Mouse (Mus musculus): ENCODE measurements at regions not wholly inside any gene's neighbourhood (a gene's known extent, or its start where the extent isn't known, plus 50 kb on each side); places are given as distances from the start of the nearest gene placed in this dataset.
A peak's percentile ranks its signal among the peaks of the same experiment; 100 is the strongest.

GRCm38 (mm10) chr7:50993707-50994106 is 394.7 kb downstream of the 4933405O20Rik start:
- Histone ChIP-seq H3K9ac (no peak overlapping the region), H3K4me2 (no peak overlapping the region), H3K27ac (replicated peaks) (no peak overlapping the region), H3K4me1 (replicated peaks) (no peaks in the 10 kb centered on the region), H3K9me3 (no peaks in the 10 kb centered on the region), H3K4me3 (no peak overlapping the region), H3K27me3 (no peaks in the 10 kb centered on the region), H3K36me3 (no peaks in the 10 kb centered on the region)
- 73% methylated on average over 1 of the region's 1 CpGs for WGBS
- no peak for ATAC-seq (ENCODE audit: low read depth)

GRCm38 (mm10) chr7:51041899-51042667 is 443.1 kb downstream of the 4933405O20Rik start:
- no peak for ATAC-seq (ENCODE audit: low read depth)
- Histone ChIP-seq H3K4me2 (no peak overlapping the region), H3K27me3 (no peaks in the 10 kb centered on the region), H3K4me1 (replicated peaks) (no peaks in the 10 kb centered on the region), H3K27ac (replicated peaks) (no peak overlapping the region), H3K4me3 (no peak overlapping the region), H3K9me3 (no peaks in the 10 kb centered on the region), H3K9ac (no peak overlapping the region), H3K36me3 (no peaks in the 10 kb centered on the region)
- WGBS, result 60% methylated on average over 3 of the region's 3 CpGs

DNA sequence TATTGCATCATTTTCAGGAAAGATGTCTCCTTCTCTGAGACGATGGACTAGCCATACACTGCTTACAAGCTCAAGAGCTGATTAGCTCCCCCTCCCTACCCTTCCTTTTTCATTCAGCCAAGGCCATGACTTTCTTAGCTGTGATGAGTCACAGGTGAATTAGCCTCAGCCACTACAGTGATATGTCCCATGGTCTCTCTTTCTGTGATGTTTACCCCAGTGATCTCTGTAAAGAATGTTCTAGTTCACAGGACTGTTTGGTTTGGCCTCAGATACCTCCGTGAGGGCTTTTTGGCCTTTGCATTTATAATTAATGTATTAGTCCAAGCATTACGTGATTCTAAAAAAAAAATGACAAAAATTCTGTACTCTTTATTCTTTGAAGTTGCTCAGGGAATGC is 452.5 kb downstream of the 4933405O20Rik start:
- Histone ChIP-seq H3K9ac (no peak overlapping the region), H3K9me3 (no peaks in the 10 kb centered on the region), H3K4me2 (no peak overlapping the region), H3K36me3 (no peaks in the 10 kb centered on the region), H3K4me3 (no peak overlapping the region), H3K27me3 (no peaks in the 10 kb centered on the region), H3K4me1 (replicated peaks) (no peaks in the 10 kb centered on the region), H3K27ac (replicated peaks) (no peak overlapping the region)
- 92% methylated on average over 3 of the region's 3 CpGs for WGBS
- ATAC-seq (ENCODE audit: low read depth), result no peak

DNA sequence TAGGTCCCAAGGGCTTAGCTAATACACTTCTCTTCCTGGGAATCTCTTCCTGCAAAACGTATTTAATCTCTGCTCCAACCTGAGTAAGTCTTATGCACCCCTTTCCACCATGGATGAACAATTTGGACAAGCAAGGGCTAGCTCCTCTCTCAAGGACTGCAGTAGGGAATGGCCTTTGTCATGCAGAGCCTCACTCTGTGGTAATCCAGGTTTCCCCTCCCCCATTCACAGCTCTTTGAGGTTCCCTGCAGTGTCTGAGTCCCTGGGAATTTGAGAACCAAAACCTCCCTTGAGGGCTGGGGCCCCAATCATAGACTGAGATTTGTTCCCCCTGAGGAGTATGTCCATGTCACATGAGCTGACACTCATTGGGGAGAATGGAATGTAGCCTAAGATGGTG is 442.5 kb upstream of the Ano5 start:
- no peaks in the 10 kb centered on the region for H3K9me3 ChIP-seq
- no peaks in the 10 kb centered on the region for H3K36me3 ChIP-seq
- H3K27ac ChIP-seq (replicated peaks), result no peak overlapping the region
- H3K4me2 ChIP-seq, result no peak overlapping the region
- no peak overlapping the region for H3K4me3 ChIP-seq
- no peak overlapping the region for H3K9ac ChIP-seq
- no peak for ATAC-seq (ENCODE audit: low read depth)
- no peaks in the 10 kb centered on the region for H3K27me3 ChIP-seq
- no peaks in the 10 kb centered on the region for H3K4me1 ChIP-seq (replicated peaks)
- 19% methylated on average over 1 of the region's 1 CpGs for WGBS

DNA sequence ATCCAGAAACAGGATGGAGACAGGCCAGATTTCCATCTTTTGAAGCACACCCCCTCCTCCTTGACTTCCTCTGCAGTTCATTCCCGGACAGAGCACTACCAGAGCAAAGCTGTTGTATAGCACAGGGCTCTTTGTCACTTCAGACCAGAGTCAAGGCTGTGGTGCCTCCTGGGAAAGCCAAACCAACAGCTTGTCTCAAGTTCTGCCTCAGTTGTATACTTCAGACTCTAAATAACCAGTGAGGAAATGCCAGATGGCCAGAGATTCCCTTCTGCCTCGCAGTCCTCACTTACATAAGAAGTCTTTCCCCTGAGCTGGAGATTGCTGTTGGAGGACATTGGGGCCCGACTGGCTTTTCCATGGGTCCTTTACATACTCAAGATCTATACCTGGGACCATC is 417.1 kb upstream of the Ano5 start:
- no peak overlapping the region for H3K9ac ChIP-seq
- no peak overlapping the region for H3K4me2 ChIP-seq
- ATAC-seq (ENCODE audit: low read depth), result no peak
- H3K36me3 ChIP-seq, result no peaks in the 10 kb centered on the region
- no peak overlapping the region for H3K4me3 ChIP-seq
- H3K27ac ChIP-seq (replicated peaks), result no peak overlapping the region
- no peaks in the 10 kb centered on the region for H3K27me3 ChIP-seq
- no peaks in the 10 kb centered on the region for H3K4me1 ChIP-seq (replicated peaks)
- WGBS, result 77% methylated on average over 3 of the region's 3 CpGs
- no peaks in the 10 kb centered on the region for H3K9me3 ChIP-seq

- WGBS, result 61% methylated on average over 2 of the region's 2 CpGs
- Histone ChIP-seq H3K4me3 (no peak overlapping the region), H3K27me3 (no peaks in the 10 kb centered on the region), H3K4me2 (no peak overlapping the region), H3K4me1 (replicated peaks) (no peaks in the 10 kb centered on the region), H3K9me3 (no peaks in the 10 kb centered on the region), H3K36me3 (no peaks in the 10 kb centered on the region), H3K27ac (replicated peaks) (no peak overlapping the region), H3K9ac (no peak overlapping the region)
- ATAC-seq (ENCODE audit: low read depth), result peak; percentile 43; the same call in 1 of the 2 replicates
Observed at GRCm38 (mm10) chr7:51101166-51101565, 409.7 kb upstream of the Ano5 start.

DNA sequence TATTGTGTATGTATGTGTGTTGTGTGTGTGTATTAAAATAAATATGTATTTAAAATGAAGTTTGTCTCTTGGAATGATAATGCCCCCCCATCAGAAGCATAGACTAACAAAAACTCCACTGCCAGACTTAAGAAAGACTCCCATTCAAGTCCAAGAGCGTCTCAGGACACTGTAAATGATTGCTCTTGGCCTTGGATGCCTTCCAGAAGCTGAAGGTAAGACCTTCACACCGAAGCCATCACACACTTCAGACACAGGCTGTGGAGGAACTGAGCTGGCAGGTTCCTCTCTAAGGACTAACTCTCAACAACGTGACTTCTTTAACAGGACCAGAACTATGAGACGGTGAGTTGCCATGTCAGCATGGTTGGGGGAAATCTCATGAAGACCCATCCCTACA is 370.0 kb upstream of the Ano5 start:
- Histone ChIP-seq H3K4me3 (no peak overlapping the region), H3K27ac (replicated peaks) (no peak overlapping the region), H3K9ac (no peak overlapping the region), H3K9me3 (no peaks in the 10 kb centered on the region), H3K4me2 (no peak overlapping the region), H3K4me1 (replicated peaks) (no peaks in the 10 kb centered on the region), H3K36me3 (no peaks in the 10 kb centered on the region), H3K27me3 (no peaks in the 10 kb centered on the region)
- ATAC-seq (ENCODE audit: low read depth), result no peak
- 85% methylated on average over 4 of the region's 4 CpGs for WGBS

DNA sequence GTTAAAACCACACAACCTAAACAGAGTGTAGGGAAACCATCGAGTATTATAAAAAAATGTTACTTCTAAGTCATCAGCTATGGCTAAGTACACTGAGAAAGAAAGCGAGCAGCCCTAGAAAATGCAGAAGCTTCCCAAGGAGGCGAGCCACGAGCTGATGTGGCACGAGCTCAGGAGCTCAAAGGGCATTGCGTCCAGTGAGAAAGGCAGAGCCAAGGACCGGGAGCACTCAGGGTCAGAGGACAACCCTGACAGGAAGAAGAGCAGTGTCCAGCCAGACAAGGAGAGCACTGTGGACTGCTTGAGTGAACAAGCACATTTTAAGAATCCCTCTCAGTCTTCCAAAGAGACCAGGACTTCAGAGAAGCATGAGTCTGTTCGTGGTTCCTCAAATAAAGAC is 335.6 kb upstream of the Ano5 start:
- Histone ChIP-seq H3K9me3 (no peaks in the 10 kb centered on the region), H3K4me2 (no peak overlapping the region), H3K4me1 (replicated peaks) (no peaks in the 10 kb centered on the region), H3K27me3 (no peaks in the 10 kb centered on the region), H3K9ac (no peak overlapping the region), H3K36me3 (no peaks in the 10 kb centered on the region), H3K27ac (replicated peaks) (no peak overlapping the region), H3K4me3 (no peak overlapping the region)
- WGBS, result 88% methylated on average over 8 of the region's 8 CpGs
- no peak for ATAC-seq (ENCODE audit: low read depth)

GRCm38 (mm10) chr7:51215487-51216232 is 295.2 kb upstream of the Ano5 start:
- no peaks in the 10 kb centered on the region for H3K9me3 ChIP-seq
- no peaks in the 10 kb centered on the region for H3K36me3 ChIP-seq
- peak overlapping the region; percentile 38; the same call in 1 of the 2 replicates for H3K27ac ChIP-seq (replicated peaks)
- H3K9ac ChIP-seq, result no peak overlapping the region
- WGBS, result 61% methylated on average over 6 of the region's 6 CpGs
- H3K4me2 ChIP-seq, result no peak overlapping the region
- H3K4me3 ChIP-seq, result no peak overlapping the region
- no peaks in the 10 kb centered on the region for H3K27me3 ChIP-seq
- H3K4me1 ChIP-seq (replicated peaks), result peaks cover 15% of the 10 kb centered on the region
- peak; percentile 84 for ATAC-seq (ENCODE audit: low read depth)

- H3K9ac ChIP-seq, result no peak overlapping the region
- H3K4me3 ChIP-seq, result no peak overlapping the region
- peak overlapping the region; percentile 38; the same call in 1 of the 2 replicates for H3K27ac ChIP-seq (replicated peaks)
- no peaks in the 10 kb centered on the region for H3K9me3 ChIP-seq
- H3K27me3 ChIP-seq, result no peaks in the 10 kb centered on the region
- H3K4me2 ChIP-seq, result no peak overlapping the region
- WGBS, result 69% methylated on average over 3 of the region's 3 CpGs
- ATAC-seq (ENCODE audit: low read depth), result no peak; the same call in 1 of the 2 replicates
- H3K4me1 ChIP-seq (replicated peaks), result peaks cover 15% of the 10 kb centered on the region
- no peaks in the 10 kb centered on the region for H3K36me3 ChIP-seq
Observed at GRCm38 (mm10) chr7:51216233-51216605, 294.6 kb upstream of the Ano5 start.

DNA sequence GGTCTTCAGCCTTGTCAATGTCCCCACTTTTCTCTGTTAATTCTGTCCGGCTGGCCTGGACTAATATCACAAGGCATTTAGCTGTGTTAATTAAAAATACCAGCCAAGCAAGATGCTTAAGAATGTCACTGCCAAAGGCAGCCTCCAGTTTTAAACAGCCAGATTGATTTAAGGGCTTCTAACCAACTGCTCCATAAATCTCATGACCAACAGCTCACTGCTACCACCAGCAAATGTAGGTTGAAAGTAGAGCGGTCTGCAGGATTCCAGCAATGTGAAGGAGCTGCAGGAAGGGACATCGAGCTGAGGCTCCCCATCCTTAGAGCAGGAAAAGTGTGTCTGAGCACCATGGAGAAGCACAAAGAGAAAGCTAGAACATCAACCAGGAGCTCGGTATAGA is 289.5 kb upstream of the Ano5 start:
- whole genome bisulfite sequencing, result 82% methylated on average over 4 of the region's 4 CpGs
- no peaks in the 10 kb centered on the region for H3K27me3 ChIP-seq
- ATAC-seq (ENCODE audit: low read depth), result no peak

DNA sequence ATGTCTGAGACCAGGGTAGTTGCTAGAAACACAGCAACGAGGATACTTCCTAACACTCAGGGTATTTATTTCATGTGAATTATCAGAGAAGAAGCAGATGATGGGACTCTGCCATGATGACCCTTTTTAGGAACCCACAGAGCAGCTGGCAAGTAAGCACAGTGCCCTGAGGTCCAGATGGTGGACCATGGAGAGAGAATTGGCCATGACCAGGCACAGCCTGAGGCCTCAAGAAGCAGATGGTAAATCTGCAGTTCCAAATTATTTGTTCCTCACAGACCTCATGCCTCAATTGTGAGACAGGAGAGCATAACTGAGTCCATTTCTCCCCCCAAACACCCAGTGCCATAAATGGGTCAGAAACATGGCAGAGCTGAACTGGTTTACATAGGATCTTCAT is 289.0 kb upstream of the Ano5 start:
- Histone ChIP-seq H3K36me3 (no peaks in the 10 kb centered on the region), H3K9ac (no peak overlapping the region), H3K4me3 (no peak overlapping the region), H3K27ac (replicated peaks) (no peak overlapping the region), H3K4me2 (no peak overlapping the region), H3K9me3 (no peaks in the 10 kb centered on the region), H3K27me3 (no peaks in the 10 kb centered on the region), H3K4me1 (replicated peaks) (no peaks in the 10 kb centered on the region)
- 68% methylated on average over 1 of the region's 1 CpGs for WGBS
- ATAC-seq (ENCODE audit: low read depth), result no peak

More for the DNA sequence above, 289.5 kb upstream of the Ano5 start:
- H3K4me3 ChIP-seq, result no peak overlapping the region
- H3K27ac ChIP-seq (replicated peaks), result no peak overlapping the region
- no peak overlapping the region for H3K4me2 ChIP-seq
- H3K4me1 ChIP-seq (replicated peaks), result 0 out of 2 replicates have a peak, but pooled peaks cover 3% of the 10 kb centered on the region
- H3K36me3 ChIP-seq, result no peaks in the 10 kb centered on the region
- no peak overlapping the region for H3K9ac ChIP-seq
- no peaks in the 10 kb centered on the region for H3K9me3 ChIP-seq
